Mouse (Mus musculus) left cerebral cortex, adult 11 months (tissue): ENCODE results near the gene Atrnl1.
A peak's percentile ranks its signal among the peaks of the same experiment; 100 is the strongest.

ENCODE experiments used
- DNase-seq: peaks from one replicate; pipeline ENCODE4 v3.0.0; 2022; ENCODE audit warnings: low spot score

Gene Atrnl1

DNA sequence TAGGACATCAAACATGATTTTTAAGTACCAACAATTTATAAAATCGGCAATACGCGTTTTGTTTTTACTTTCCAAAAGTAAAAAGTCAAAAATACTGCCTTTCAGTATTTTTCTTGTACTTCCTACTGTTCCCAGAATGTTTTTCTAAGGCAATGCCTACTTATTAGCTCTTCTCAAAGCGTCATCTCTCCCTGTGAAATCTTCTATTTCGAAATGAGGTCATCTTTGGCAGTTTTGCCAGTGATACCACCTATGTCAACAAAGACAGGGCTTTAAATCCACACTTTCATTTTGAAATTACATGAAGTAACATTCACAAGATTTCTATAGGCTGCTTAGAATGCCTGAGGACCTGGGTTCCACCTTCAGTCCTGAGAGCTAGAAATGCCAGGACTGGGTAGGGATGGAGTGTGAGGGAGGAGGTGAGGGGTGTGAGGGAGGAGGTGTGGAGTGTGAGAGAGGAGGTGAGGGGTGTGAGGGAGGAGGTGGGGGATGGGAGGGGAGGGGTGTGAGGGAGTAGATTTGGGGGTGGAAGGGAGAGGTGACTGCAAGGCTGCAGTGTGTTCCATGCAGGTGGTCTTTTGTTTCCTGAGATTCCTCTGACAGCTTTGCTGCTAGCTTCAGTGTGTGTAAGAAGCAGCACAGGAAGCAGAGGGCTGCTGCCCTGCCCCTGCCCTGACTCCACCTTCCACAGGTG, 315.5 kb downstream of the Atrnl1 start:
- DNase-seq, result no peak

DNA sequence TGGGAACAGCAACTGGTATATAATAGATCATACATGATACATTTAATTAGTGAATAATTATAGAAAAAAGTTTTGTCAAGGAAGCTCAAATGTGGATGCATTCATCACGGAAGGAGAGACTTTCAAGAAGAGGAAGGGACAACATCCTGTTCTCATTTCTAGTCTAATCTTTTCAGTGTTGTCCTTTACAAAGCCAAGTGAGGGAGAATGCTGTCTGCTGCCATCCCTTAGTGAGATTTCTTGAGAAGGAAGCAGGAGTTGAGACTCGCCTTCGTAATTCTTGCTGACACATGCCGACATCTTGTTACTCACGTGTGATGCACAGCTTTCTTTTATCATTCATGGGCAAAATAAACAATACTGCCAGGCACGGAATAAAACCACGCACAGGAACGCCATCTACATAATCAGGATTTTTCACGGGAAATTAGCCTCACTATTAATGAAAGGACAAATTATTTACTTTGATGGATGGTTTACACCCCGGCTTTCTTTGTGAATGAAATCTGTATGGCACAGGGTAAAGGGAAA, 316.2 kb downstream of the Atrnl1 start:
- no peak for DNase-seq

DNA sequence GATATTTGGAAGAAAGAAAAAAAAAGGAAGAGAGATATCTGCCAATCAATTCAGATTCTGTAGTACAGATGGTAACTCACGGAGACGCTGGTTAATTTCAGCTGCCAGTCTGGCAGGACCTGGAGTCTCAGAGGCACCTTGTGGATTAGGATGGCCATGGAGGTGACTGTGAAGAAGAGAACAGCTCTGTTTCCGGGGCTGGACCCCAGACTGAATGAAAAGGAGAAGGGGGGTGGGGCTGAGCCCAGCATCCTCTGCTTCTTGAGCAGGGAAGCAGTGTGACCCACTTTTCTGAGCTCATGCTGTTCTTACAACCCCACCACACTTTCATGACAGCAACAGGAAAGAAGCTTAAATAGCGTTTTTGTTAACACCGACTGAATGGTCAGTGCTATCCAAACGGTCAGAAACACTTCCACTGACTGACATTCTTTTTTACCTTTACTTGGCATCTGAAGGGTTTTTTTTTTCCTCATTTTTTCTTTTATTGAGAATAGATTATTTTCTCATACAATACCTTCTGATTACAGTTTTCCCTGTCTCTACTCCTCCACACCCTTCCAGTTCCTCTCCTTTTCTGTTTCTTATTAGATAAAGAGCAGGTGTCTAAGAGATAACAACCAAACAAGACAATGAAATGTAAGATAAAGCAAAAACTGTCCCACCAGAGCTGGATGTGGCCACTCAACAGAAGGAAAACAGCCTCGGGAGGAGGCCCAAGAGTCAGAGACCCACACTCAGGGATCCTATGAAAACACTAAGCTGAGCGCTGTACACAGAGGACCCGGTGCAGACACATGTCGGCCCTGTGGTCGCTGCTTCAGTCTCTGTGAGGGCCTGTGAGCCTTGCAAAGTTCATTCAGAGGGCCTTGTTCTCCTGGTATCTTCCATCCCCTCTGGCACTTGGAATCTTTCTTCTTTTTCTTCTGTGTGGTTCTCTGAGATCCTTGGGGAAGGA, 317.0 kb downstream of the Atrnl1 start:
- no peak for DNase-seq

DNA sequence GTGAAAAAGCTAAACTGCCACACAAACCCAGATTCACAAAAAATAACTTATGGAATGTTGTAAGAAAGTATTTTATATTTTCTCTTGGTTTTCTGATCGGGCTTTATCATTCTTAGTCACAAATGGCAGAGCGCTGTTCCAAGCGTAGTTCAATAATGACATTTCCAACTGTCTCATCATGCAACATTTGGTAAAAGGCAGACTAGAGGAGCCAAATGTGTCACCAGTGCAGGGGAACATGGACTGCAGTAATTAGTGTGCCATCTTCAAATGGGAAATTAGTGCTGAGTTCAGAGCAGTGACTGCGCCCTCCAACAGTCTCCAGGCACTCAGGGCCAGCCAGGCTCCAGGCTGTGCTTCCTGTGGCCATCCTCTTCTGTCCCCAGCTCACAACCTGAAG, 320.8 kb downstream of the Atrnl1 start:
- no peak for DNase-seq

DNA sequence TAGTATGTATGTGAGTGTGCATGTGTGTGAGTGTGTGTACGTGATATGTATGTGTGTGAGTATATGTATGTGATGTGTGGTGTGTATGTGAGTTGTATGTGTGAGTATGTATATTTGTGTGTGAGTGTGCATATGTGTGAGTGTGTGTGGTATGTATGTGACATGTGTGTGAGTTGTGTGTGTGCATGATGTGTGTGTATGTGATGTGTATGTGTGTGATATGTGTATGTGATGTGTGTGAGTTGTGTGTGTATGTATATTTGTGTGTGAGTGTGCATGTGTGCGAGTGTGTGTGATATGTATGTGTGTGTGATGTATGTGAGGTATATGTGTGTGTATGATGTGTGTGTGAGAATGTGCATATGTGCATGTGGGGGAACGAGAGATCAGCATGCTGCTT, 326.0 kb downstream of the Atrnl1 start:
- no peak for DNase-seq

DNA sequence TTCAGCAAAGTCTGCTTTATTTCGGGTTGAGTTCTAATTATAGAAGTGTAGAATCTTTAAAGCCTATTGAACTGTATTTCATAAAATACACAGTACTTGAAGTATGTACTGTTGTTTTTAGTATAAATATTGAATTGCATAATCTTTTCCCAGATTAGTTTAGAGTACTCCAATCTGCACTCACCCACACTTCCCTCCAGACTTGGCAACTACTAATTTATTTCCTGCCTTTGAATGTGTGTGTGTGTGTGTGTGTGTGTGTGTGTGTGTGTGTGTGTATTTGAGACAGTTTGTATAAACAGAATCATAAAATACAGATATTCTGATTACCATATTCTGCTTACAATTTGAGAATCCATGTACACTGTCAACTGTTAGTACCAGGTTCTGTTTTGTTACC, 328.3 kb downstream of the Atrnl1 start:
- DNase-seq, result no peak

DNA sequence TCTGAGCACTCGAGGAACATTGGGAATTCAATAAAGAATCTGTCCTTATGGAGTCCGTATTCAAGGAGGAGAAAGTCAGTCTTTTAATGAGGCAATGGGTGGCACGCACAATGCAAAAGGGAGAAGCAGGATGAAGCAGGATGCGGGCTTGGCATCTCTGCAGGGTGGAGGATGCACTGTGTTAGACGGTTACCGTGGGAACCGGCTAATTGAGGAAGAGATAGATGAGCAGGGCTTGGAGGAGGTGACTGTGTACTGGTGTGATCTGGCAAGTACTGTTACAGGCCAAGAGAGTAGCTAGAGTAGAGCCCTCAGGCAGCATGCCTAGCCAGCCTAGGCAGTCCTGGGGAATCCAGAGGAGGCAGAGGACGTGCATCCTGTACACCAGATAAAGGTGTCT, 330.7 kb downstream of the Atrnl1 start:
- peak; percentile 40 for DNase-seq

DNA sequence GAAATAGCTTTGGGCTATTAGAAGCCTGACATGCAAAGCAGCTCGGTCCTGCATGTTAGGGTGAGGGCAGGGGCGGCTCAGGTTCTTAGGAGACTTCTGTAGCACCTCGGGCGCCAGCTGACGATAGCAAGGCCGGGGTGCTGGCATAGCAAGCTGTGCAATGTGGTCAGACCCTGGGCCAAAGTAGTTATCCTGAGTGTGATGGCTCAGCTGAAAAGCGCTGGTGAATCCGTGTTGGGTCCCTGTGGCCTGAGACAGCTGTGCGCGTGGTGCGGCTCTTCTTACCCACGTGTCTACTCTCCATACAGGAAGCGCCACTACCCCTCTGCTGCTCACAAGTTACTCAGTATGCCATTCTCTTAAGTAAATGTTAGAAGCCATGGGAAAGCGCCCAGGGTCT, 331.4 kb downstream of the Atrnl1 start:
- no peak for DNase-seq

DNA sequence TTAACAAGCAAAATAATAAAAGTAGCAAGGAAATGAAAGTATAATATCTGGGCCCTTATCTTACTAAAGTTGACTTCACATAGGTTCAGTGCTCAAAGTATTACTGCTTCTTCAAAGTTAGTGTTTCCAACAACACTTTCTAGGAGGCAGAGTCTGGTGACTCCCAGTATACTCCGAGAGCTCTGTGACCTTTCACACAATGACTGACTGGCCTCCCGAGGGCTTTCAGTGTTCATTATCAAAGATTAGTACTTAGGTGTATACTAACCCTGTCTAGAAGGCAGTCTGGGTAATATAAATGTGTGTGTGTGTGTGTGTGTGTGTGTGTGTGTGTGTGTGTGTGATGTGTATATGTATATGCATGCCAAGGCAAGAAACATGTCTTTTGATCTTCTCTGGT, 332.5 kb downstream of the Atrnl1 start:
- DNase-seq, result no peak

DNA sequence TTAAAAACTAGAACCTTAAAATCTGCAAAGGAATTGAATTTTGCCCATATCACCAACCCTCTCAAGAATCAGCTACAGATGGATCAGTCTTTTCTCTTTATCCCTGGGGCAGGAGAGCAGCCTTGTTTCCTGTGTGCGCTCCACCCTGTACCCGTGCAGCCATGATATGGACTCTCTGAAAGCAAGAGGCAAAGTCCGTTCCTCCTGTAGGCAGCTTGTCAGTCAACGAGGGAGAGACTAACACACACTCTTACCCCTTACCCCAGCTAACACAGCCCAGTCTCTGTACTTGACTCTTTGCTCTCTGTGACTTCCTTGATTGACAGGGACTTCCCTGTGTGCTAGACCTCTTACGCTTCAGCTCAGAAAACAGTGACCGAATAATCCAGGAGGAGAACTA, 333.8 kb downstream of the Atrnl1 start:
- DNase-seq, result no peak

DNA sequence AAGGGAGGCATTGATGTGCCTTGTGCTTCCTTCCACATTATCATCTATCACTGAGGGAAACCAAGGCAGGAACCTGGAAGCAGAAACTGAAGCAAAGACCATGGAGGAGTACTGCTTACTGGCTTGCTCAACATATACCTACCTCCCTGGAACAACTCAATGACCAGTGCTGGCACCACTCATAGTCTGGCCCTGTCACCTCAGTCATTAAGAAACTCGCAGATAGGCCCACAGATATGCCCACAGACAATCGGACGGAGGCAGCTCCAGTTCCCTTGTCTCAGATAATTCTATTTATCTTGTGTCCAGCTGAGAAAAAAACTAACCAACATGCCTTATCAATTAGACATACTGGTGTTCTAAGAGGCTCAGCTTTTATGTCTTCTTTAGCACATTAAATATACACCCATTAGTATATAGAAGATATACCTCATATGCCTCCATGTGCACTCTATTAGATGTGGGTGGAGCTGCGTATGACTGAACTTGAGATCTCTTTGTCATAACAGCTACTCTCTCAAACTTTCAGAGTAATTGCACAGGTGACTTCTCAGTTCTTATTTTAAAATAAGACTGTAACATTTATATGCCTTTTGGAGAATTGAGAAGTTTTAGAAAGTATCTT, 334.9 kb downstream of the Atrnl1 start:
- DNase-seq, result no peak

DNA sequence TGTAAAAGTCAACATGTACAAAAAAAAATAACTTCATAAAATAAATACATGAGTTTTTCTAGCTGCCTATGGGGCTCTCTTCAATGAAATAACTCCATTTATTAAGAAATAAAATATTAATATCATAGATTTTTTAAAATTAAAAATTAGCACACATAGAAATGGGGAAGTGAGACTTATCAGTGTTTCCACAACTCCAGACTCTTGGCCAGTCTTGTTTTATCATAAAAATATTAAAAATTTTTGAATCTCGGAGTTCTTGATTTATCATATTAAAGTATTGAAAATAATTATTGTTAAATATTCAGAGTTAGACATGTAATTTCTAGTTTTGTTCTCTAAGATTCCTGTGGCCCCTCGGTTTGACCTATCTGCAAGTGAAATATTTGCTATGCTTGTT, 337.7 kb downstream of the Atrnl1 start:
- no peak for DNase-seq

DNA sequence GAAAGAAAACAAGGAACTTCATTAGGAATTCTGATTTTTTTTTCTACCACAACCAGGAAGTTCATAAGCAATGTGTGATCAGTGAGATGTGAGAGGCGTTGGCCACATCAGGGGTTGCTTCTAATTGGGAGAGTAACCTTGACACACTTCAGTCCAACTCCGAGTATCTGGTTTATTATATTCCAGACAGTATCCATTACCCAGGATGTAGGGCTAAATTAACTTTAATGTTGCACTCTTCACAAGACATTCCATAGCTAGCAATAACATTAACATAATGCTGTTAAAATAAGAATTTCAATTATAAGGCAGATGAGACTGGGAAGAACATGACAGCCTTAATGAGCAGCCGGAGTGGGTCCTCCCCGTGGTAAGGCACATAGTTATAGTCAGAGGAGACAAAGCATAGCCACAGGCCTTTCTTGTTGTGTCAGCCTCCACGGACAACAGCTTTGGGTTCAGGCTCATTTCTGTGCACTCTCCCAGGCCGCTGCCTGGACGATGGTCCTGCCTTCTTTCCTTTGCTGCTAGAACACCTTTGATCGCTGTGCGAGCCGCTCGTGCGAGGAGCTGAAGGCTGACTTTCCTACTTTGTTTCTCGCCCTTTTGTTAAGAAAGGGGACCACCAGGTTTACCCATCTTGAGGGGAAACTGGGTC, 338.6 kb downstream of the Atrnl1 start:
- DNase-seq, result no peak

DNA sequence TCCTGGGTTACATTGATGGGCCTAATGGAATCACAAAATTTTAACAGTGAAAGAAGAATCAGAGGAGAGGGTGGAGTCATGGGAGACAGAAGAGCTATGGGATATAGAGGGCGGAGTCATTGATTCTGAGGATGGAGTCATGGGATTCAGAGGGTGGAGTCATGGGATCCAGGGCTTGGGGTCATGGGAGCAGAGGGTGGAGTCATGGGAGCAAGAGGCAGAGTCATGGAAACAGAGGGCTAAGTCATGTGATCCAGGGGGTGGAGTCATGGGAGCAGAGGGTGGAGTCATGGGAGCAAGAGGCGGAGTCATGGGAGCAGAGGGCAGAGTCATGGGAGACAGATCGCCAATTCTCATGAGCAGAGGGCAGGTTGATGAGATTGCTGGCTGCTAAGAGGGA, 343.3 kb downstream of the Atrnl1 start:
- no peak for DNase-seq

DNA sequence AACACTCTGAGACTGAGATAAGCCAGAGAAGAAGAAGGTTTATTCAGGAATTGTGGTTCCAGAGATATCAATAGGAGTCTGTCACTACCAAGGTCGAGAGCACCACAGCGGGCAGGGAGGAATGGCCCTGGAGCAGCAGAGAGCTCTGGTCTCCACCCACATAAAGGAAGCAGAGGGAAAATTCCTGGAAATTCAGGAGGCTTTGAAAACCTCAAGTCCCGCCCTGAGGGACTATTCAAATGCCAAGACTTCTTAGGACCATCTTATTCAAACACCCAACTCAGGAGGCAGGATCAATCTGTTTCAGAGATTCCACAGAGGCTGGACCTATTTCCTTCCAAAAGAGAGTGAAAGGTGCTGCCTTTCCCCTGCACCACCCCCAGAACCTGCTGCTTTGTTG, 345.6 kb downstream of the Atrnl1 start:
- no peak for DNase-seq

DNA sequence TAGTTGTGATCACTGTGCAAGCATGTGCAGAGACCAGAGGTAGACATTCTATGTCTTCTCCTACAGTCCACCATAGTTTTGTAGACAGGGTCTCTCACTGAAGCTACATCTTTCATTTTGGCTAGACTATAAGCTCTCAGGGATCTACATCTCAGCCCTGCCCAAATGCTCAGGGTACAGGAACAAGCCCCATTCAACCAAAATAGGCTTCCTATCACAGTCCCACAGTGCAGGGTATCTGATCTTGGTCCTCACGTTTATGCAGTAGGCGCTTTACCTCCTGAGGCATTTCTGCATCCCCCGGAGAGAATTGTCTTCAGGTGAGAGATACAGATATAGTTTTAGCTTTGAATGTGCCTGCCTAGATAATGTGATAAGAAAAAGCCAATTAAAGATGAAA, 346.5 kb downstream of the Atrnl1 start:
- no peak for DNase-seq

DNA sequence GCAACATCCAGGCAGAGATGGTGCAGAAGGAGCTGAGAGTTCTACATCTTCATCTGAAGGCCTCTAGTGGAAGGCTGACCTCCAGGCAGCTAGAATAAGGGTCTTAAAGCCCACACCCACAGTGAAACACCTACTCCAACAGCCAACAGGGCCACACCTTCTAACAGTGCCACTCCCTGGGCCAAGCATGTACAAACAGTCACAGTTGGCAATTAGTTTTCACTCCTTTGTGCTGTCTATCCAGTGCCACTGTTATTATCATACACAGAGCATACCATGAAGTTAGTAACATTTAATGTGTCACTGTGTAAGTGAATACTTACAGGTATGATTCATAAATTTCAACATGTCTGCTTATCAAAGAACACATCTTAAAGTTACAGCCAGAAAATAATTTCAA, 347.3 kb downstream of the Atrnl1 start:
- DNase-seq, result no peak

DNA sequence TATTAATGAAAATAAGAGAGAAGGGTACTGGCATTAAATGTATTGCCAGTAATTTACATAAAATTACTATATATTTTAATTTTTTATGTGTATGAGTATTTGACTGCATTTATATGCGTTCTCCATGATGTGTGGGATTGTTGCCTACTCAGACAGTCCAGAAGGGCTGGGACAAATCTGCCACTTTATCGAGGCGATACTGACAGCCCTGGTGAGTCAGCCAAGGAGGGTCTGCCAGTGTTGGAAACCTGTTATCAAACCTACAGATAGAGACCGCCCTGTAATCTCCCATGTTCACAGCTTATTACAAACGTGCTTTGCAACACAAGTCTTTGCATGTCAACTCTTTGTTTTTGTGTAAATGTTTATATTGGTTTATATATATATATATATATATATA, 347.9 kb downstream of the Atrnl1 start:
- DNase-seq, result no peak

DNA sequence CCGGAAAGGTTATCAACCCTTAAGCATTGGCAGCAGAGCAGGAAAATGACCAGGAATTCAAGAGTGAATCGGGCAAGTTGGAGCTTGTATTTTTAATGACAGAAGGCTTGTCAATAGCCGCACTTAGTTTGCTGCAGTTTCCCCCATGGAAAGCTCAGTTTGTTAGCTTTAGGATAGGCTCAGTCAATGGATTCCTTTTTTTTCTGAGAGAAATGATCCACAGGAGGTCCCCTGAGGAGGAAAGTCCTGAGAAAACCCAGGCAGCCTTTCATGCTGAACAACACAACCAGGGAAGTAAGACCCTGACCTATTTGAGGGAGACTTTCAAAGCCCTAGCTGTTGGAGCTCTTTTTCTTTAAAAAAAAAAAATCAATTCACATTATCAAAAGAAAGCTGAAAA, 350.5 kb downstream of the Atrnl1 start:
- DNase-seq, result no peak

DNA sequence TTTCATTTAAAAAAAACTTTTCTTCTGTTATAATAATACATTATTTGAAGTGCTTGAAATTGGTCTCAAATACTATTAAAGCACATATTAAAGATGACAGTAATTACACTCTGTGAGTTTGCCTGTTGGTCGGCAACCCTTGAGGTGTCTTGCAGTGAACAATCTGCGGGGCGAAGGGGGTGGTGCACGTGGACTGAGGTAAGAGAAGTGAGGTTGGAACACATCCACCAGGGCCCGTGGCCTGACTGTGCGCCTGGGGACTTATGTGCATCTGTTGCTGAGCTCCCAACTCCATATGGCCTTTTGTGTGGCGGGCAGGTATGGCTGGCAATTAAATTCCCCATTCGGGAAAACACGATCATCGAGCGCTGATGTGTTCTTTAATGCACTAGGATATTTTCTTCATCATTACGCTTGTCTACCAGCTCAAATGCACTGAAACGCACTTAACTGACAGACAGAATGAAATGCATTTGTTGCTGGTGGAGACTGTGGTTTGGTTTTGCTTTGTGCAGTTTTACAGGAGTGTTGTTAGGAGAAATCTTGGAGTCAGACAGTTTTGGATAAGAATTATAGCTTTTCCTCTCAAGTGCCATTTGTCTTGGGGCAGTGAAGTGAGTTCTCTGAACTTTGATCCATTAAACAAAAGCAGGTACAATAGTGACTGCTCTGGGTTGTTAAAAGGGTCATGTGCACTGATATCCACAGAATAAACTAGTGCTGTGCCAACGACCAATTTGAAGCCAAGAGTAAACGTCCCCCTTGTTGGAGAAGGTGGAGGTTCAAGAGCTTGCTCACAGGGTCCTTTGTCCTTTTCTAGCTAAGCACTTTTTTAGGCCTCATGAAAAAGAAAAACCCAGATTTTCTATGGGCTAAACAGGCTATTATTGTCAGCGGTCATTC, 351.2 kb downstream of the Atrnl1 start:
- DNase-seq, result no peak

DNA sequence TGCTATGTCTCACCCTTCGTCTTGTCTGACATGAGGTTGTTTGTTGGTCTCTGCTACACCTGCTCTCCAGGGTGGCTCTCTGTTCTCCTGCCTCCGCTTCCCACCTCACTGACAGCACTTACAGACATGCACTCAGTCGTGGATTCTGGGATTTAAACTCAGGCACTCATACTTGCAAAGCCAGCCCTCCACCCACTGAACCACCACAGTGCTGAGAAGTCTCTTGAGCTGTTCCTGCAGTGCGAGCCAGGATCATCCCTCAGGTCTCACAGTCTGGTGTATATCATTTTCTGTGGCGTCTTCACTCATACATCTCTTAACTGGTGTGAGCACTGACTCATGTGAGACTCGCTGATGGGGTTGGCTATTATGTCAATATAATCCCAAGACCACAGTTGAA, 353.0 kb downstream of the Atrnl1 start:
- no peak for DNase-seq
